Mouse (Mus musculus) layer of hippocampus, adult 9-11 months (tissue): ENCODE measurements at regions not wholly inside any gene's neighbourhood (a gene's known extent, or its start where the extent isn't known, plus 50 kb on each side); places are given as distances from the start of the nearest gene placed in this dataset.

Experiments used
- DNase-seq: peaks from one replicate; pipeline ENCODE4 v3.0.0; 2022

DNA sequence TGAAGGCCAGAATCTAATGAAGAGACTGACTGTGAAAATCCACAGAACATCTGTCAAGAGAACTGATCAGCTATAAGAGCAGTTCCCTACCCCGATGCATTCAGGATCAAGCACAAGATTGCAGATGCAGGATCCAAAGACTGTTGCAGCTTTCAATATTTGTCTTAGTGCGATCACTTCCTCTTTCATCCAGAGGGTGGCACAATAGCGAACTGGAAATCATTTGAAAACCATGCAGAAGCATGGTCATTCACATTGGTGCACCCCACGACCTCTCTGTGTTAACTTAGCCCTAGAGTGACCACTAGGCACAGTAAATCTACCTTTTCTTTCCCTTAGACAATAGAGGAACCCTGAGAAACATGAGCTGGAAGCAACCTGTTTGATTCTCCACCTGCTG, 55.8 kb upstream of the Pak3 start:
- DNase-seq, result peak; percentile 2

DNA sequence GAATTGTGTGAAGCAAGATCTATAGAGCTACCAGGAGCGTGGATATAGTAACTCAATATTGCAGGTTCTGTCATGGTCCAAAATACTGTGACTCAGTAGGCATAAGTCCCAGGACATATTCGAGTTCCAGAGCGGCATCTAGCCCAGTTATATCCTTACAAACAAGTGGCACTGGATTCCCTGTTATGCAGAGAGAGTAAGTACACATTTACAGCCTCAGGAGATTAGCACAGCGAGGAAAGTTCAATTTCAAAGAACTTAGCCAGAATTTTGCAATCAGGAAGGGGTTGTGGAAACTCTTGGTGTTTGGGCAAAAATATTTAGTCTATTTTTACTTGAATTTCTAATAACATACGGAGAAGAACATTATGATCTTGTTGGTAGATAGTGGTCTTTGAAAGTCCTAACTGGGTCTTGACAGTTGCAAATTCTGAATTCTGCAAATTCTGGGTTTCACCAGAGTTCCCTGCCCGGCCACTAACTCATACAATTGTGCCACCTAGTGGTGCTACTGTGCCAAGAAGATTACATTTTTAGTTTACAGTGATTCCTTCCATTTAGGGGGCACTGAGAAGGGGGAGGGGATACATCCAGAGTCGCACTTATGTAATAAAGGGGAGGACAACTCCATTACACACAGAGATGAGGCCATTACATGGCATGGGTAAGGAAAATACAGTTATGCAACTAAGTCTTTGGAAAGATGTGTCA, 54.7 kb upstream of the Chrdl1 start:
- DNase-seq, result no peak

DNA sequence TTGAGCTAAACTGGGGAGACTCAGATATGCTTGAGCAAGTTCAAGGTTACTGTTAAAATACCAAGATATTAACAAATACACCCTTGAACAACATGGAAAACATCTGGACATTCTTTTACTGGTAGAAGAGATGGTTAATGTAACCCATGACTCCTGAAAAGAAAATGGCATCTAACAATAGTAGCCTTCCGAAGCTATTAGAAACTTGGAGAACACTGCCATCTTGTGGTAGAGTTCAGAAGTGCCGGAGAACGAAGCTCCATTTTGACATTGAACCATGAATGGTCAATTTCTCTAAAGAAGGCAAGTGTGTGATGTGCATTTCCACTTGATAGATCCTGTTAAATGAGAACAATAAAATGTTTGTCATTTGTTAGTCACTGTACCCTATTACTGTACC, 50.5 kb upstream of the Chrdl1 start:
- peak; percentile 6 for DNase-seq
